Mouse (Mus musculus) lung, adult 18-20 months (tissue): ENCODE data around the gene Neurl3.

Experiments used
- DNase-seq, 2 experiments: peaks; one replicate each; pipeline ENCODE4 v3.0.0; 2022; ENCODE audit warnings: mixed read lengths in 2 of 2

Neurl3 gene

GRCm38 (mm10) chr1:36296466-36297149 is 22.1 kb upstream of the Neurl3 start:
- DNase-seq = no peak

- DNase-seq = no peak
Measured at GRCm38 (mm10) chr1:36294402-36294801, 19.9 kb upstream of the Neurl3 start.

GRCm38 (mm10) chr1:36293470-36293869 is 19.0 kb upstream of the Neurl3 start:
- no peak for DNase-seq

GRCm38 (mm10) chr1:36281849-36282248 is 7.4 kb upstream of the Neurl3 start:
- DNase-seq = no peak

GRCm38 (mm10) chr1:36280938-36281337 is 6.5 kb upstream of the Neurl3 start:
- DNase-seq = no peak

GRCm38 (mm10) chr1:36279202-36279601 is 4.7 kb upstream of the Neurl3 start:
- DNase-seq = peak; percentile 74 to 76

GRCm38 (mm10) chr1:36277267-36278060 is 3.0 kb upstream of the Neurl3 start:
- peak; percentile 76 for DNase-seq

GRCm38 (mm10) chr1:36275635-36276389 is 1.3 kb upstream of the Neurl3 start:
- DNase-seq = no peak

GRCm38 (mm10) chr1:36273288-36273687 is 1.2 kb downstream of the Neurl3 start:
- DNase-seq = peak; percentile 70 to 74

- peak; percentile 63 to 74 for DNase-seq
Measured at GRCm38 (mm10) chr1:36272546-36272945, 1.9 kb downstream of the Neurl3 start.

- DNase-seq = no peak
Measured at GRCm38 (mm10) chr1:36271516-36272230, 2.8 kb downstream of the Neurl3 start.

- DNase-seq = no peak
Measured at GRCm38 (mm10) chr1:36270666-36271065, 3.8 kb downstream of the Neurl3 start.

GRCm38 (mm10) chr1:36269121-36269795 is 5.2 kb downstream of the Neurl3 start:
- DNase-seq = no peak

- no peak for DNase-seq
Measured at GRCm38 (mm10) chr1:36267595-36267994, 6.9 kb downstream of the Neurl3 start.

GRCm38 (mm10) chr1:36266293-36266692 is 8.2 kb downstream of the Neurl3 start:
- no peak for DNase-seq

GRCm38 (mm10) chr1:36263833-36264488 is 10.5 kb downstream of the Neurl3 start:
- DNase-seq = peak; percentile 74 to 77

GRCm38 (mm10) chr1:36261708-36262504 is 12.6 kb downstream of the Neurl3 start:
- peak; percentile 42 for DNase-seq

GRCm38 (mm10) chr1:36260418-36260817 is 14.1 kb downstream of the Neurl3 start:
- DNase-seq = no peak

- no peak for DNase-seq
Measured at GRCm38 (mm10) chr1:36259281-36259680, 15.2 kb downstream of the Neurl3 start.

GRCm38 (mm10) chr1:36258631-36259030 is 15.8 kb downstream of the Neurl3 start:
- DNase-seq = no peak

- DNase-seq = no peak
Measured at GRCm38 (mm10) chr1:36257276-36257675, 17.2 kb downstream of the Neurl3 start.
